In genomic region chr13:93144336-93145167, GRCm38 (mm10) we compare ENCODE assay signal across 9 mouse cellular contexts. TPM values are rescaled to one million over a fixed set of nuclear protein-coding genes. Genes with fewer than 3 reads are reported as not detected.
DNase-seq lines count a peak whose midpoint lies in the region; ATAC-seq and TF ChIP-seq lines count a peak whose summit lies in the region.
"Had no signal": no experiment of that assay in that cellular context is flagged by ENCODE, and none has a peak within 500 bp of the region (broad histone marks: within the 10 kb centered on the region; RNA-seq: fewer than 3 reads in every experiment).

Gene Cmya5, minus strand, starts transcription at chr13:93144724.

- peaks cover 16% of the 10 kb centered on the region for H3K4me1 ChIP-seq in hindbrain, embryonic 15.5 days (replicated peaks)

- 2% methylated on average over 44 of the region's 45 CpGs for WGBS in hindbrain, embryonic 15.5 days

- no peaks in the 10 kb centered on the region for H3K27me3 ChIP-seq in hindbrain, embryonic 15.5 days

- peak; percentile 76 for DNase-seq in embryo, embryonic 10 days (ENCODE audit: low spot score)
- peak; percentile 97 for DNase-seq in gastrocnemius, adult 2 months
- peak; percentile 76 to 78 for DNase-seq in layer of hippocampus, postnatal 36 days
- peak; percentile 94 for DNase-seq in lung, postnatal 14 days
- peak; percentile 87 for DNase-seq in ovary, postnatal 36 days (ENCODE audit: low spot score)
- peak; percentile 65 for DNase-seq in thymus, postnatal 4 days

- H3K4me3 ChIP-seq in gastrocnemius, adult 2 months = peak within 1 kb of the TSS; percentile 88
- H3K4me3 ChIP-seq in hindbrain, embryonic 15.5 days = peak within 1 kb of the TSS; percentile 44

- peak within 1 kb of the TSS; percentile 87 for H3K4me2 ChIP-seq in hindbrain, embryonic 15.5 days

- peak; percentile 57 for TF ChIP-seq CTCF in gastrocnemius, adult 2 months (IDR thresholded peaks at IDR 0.05)

- ATAC-seq in activated CD4-positive, CD25-positive, alpha-beta regulatory T cell, adult 4 months = peak; percentile 62
- ATAC-seq in hindbrain, embryonic 15.5 days (ENCODE audit: low FRiP score, low read depth) = peak; percentile 91

- peaks cover 11% of the 10 kb centered on the region for H3K36me3 ChIP-seq in hindbrain, embryonic 15.5 days

- H3K27ac ChIP-seq in gastrocnemius, adult 2 months = peak within 1 kb of the TSS; percentile 98
- H3K27ac ChIP-seq in hindbrain, embryonic 15.5 days (replicated peaks) = no peak within 1 kb of the TSS
- H3K27ac ChIP-seq: macrophage had no signal

- intact Hi-C loops in gastrocnemius, adult 2 months (cut with DNase I) = loop anchor here (5.0 to 10.0 kb wide), 3 partner anchors 163 to 392 kb away; partner anchors contain the start of gene Jmy

- peak within 1 kb of the TSS; percentile 49 for H3K9ac ChIP-seq in hindbrain, embryonic 15.5 days

- no peaks in the 10 kb centered on the region for H3K9me3 ChIP-seq in hindbrain, embryonic 15.5 days

RNA-seq across cellular contexts. Expression of gene Cmya5, which starts in this region (rescaled TPM):
- polyA plus RNA-seq in activated CD4-positive, CD25-positive, alpha-beta regulatory T cell, adult 4 months (2017; shearing (Covaris generic)) = under 1 TPM; 0.38 to 0.59 TPM
- total RNA-seq in gastrocnemius, adult 2 months (2021) = 1,000 to 10,000 TPM; 1,090 to 1,382 TPM
- polyA plus RNA-seq in hindbrain, embryonic 15.5 days (2015; fragmentation: Nextera tagmentation; extraction: Ambion mirVana) = 0.20 and 0.22 TPM in 2 replicates
- total RNA-seq in layer of hippocampus, postnatal 36 days (2021) = 1 to 10 TPM; 2.9 to 3.1 TPM

Comparison
In these comparisons a context has a peak if more than half of its experiments do, and no peak if none do; other contexts are left out.
1. RNA of gene Cmya5 (total RNA-seq): 1,090 to 1,382 TPM in gastrocnemius, adult 2 months; 2.9 to 3.1 TPM in layer of hippocampus, postnatal 36 days; every median in the first group is over 100 times any median in the second.
2. Peak in ATAC-seq in activated CD4-positive, CD25-positive, alpha-beta regulatory T cell, adult 4 months; RNA of the gene not detected or under 1 TPM.
3. Peak in ATAC-seq, H3K4me3 ChIP-seq, H3K9ac ChIP-seq and H3K4me2 ChIP-seq in hindbrain, embryonic 15.5 days; RNA of the gene not detected or under 1 TPM.
4. Peak in every context shown above with its lines, with median percentiles within 50 percentile points of each other: DNase-seq.